Mouse (Mus musculus) liver, adult 2 months (tissue): ENCODE measurements around the gene Batf.

Experiments used
- CTCF ChIP-seq: fragments of 200-500 bp; IDR thresholded peaks from 2 replicates; pipeline ENCODE4 v1.5.1; 2011; ENCODE audit warnings: low read depth, low read length, control low read depth
- POLR2A ChIP-seq: fragments of 200-500 bp; IDR thresholded peaks from 2 replicates; pipeline ENCODE4 v1.6.1; 2011; ENCODE audit warnings: low read length, control low read depth; ENCODE audit not compliant: insufficient read depth; ENCODE audit errors: extremely low read depth

DNA sequence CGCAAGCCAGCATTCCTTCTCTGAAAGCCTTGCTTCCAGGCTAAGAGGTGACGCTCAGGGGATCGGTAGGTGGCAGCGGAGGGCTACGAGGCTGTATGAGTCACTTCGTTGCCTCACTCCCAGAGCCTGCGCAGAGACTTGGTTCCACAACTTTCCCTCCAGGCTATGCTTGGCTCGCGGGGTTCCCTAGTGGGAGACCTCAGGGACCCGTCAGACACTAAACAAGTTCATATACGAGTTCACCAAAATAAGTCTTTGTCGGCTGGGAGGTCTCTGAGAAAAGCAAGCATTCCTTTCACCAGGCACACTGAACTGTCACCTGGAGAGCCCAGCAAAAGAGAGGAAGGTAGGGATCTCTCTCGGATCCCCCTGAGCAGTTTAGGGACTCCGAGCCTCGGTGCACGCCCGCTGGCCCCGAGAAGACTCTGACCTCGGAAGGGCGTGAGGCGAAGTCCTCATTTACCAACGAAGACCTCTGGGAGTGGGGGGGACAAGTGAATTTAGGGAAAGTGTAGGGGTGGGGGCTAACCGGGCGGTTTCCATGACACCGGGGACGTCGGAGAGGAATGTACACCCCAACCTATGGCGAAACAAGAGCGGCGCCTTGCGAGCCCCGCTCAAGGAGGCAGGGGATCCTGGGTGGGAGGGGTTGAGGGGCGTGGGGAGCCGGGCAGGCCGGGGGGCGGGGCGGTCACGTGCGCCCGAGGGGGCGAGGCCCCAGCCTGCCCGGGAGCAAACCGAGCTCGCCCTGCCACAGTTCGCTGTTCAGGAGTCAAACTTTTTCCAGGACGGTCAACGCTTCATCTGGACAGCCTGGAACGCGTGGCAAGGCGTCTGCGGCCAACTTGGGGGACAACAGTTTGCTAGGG is 59.6 kb downstream of the Batf start, which contains the start of gene Flvcr2:
- TF ChIP-seq POLR2A (no peak), CTCF (peak; percentile 99)
